Mouse (Mus musculus): ENCODE measurements around the gene Sult6b1.

GRCm38 (mm10) chr17:78881878-78882304 is 24.9 kb downstream of the Sult6b1 start:
- TF ChIP-seq CTCF (IDR thresholded peaks at IDR 0.05; ENCODE audit: borderline replicate concordance, control insufficient read depth, extremely low read depth, insufficient read depth, low read length, poor library complexity) (no peak), POLR2A (IDR thresholded peaks at IDR 0.05; ENCODE audit: control insufficient read depth, extremely low read depth, insufficient read depth, low read length, poor library complexity) (no peak)

All from thymus, adult 2 months (tissue).